Mouse (Mus musculus): ENCODE results near the gene H2-DMb1.

The H2-DMb1 gene

GRCm38 (mm10) chr17:34152923-34153322, at the start of gene H2-DMb1:
Gene H2-DMb1, plus strand, starts transcription at chr17:34153072.
- peak; percentile 97 for ATAC-seq (ENCODE audit: low TSS enrichment)

- no peak for ATAC-seq (ENCODE audit: low TSS enrichment)
These were observed 48.1 kb upstream of the H2-DMb1 start for GRCm38 (mm10) chr17:34104804-34105203.

GRCm38 (mm10) chr17:34106555-34106954, 46.3 kb upstream of the H2-DMb1 start:
- ATAC-seq (ENCODE audit: low TSS enrichment) = no peak

- no peak for ATAC-seq (ENCODE audit: low TSS enrichment)
These were observed 45.6 kb upstream of the H2-DMb1 start for GRCm38 (mm10) chr17:34107109-34107867.

- ATAC-seq (ENCODE audit: low TSS enrichment) = no peak
These were observed 44.4 kb upstream of the H2-DMb1 start for GRCm38 (mm10) chr17:34108460-34108859.

- ATAC-seq (ENCODE audit: low TSS enrichment) = peak; percentile 13; the same call in 1 of the 2 replicates
These were observed 43.6 kb upstream of the H2-DMb1 start for GRCm38 (mm10) chr17:34109038-34109805.

GRCm38 (mm10) chr17:34109806-34110195, 43.1 kb upstream of the H2-DMb1 start:
- 0 out of 2 replicates have a peak, but pooled peaks have one; percentile 23 for ATAC-seq (ENCODE audit: low TSS enrichment)

GRCm38 (mm10) chr17:34110309-34110708, 42.6 kb upstream of the H2-DMb1 start:
- ATAC-seq (ENCODE audit: low TSS enrichment) = no peak

- ATAC-seq (ENCODE audit: low TSS enrichment) = no peak
These were observed 38.8 kb upstream of the H2-DMb1 start for GRCm38 (mm10) chr17:34114114-34114513.

- ATAC-seq (ENCODE audit: low TSS enrichment) = no peak
These were observed 36.0 kb upstream of the H2-DMb1 start for GRCm38 (mm10) chr17:34116736-34117370.

- no peak for ATAC-seq (ENCODE audit: low TSS enrichment)
These were observed 35.3 kb upstream of the H2-DMb1 start for GRCm38 (mm10) chr17:34117421-34118112.

- no peak for ATAC-seq (ENCODE audit: low TSS enrichment)
These were observed 34.6 kb upstream of the H2-DMb1 start for GRCm38 (mm10) chr17:34118113-34118872.

GRCm38 (mm10) chr17:34118873-34119248, 34.0 kb upstream of the H2-DMb1 start:
- peak; percentile 2; the same call in 1 of the 2 replicates for ATAC-seq (ENCODE audit: low TSS enrichment)

GRCm38 (mm10) chr17:34119249-34120179, 33.4 kb upstream of the H2-DMb1 start, which contains the start of gene H2-DMa:
Gene H2-DMa, plus strand, starts transcription at chr17:34119541.
- ATAC-seq (ENCODE audit: low TSS enrichment) = peak; percentile 52

GRCm38 (mm10) chr17:34120180-34120723, 32.6 kb upstream of the H2-DMb1 start:
- ATAC-seq (ENCODE audit: low TSS enrichment) = 0 out of 2 replicates have a peak, but pooled peaks have one; percentile 10

- no peak for ATAC-seq (ENCODE audit: low TSS enrichment)
These were observed 32.1 kb upstream of the H2-DMb1 start for GRCm38 (mm10) chr17:34120814-34121171.

- peak; percentile 12 for ATAC-seq (ENCODE audit: low TSS enrichment)
These were observed 31.5 kb upstream of the H2-DMb1 start for GRCm38 (mm10) chr17:34121172-34121878.

- no peak for ATAC-seq (ENCODE audit: low TSS enrichment)
These were observed 31.0 kb upstream of the H2-DMb1 start for GRCm38 (mm10) chr17:34121879-34122187.

Measured in frontal cortex, adult (tissue).